Mouse (Mus musculus) C2C12 (cell line): ENCODE results near the gene Pde8a. TPM values are rescaled to one million over a fixed set of nuclear protein-coding genes. Genes with fewer than 3 reads are reported as not detected.

Source experiments
- H3K27me3 ChIP-seq: one replicate; pipeline ENCODE4 v1.6.1; 2011; ENCODE audit not compliant: control insufficient read depth, insufficient read depth, insufficient read length
- H3K36me3 ChIP-seq: one replicate; pipeline ENCODE4 v1.6.1; 2011; ENCODE audit not compliant: control insufficient read depth, insufficient read depth
- H3K4me3 ChIP-seq: one replicate; pipeline ENCODE4 v1.5.1; 2011; ENCODE audit warnings: mild to moderate bottlenecking, control low read depth; ENCODE audit not compliant: poor library complexity, insufficient read depth, severe bottlenecking
- H3K79me2 ChIP-seq: one replicate; pipeline ENCODE4 v1.6.1; 2011; ENCODE audit not compliant: control insufficient read depth, insufficient read depth
- H3K79me3 ChIP-seq: one replicate; pipeline ENCODE4 v1.6.1; 2011; ENCODE audit warnings: low read depth, control low read depth
- H3ac ChIP-seq: one replicate; pipeline ENCODE3; 2011; ENCODE audit warnings: low read depth; ENCODE audit not compliant: control insufficient read depth, insufficient read length
- CEBPB ChIP-seq: IDR thresholded peaks from one replicate; pipeline ENCODE4 v1.6.1; 2011; ENCODE audit warnings: low read depth, mild to moderate bottlenecking, control low read depth, moderate library complexity
- CTCF ChIP-seq: IDR thresholded peaks from one replicate; pipeline ENCODE4 v1.5.1; 2011; ENCODE audit not compliant: control insufficient read depth, insufficient read depth, insufficient read length
- FOSL1 ChIP-seq: IDR thresholded peaks from one replicate; pipeline ENCODE4 v1.8.0; 2011; ENCODE audit warnings: mild to moderate bottlenecking, low read length; ENCODE audit not compliant: poor library complexity, insufficient read depth, severe bottlenecking
- MAX ChIP-seq: IDR thresholded peaks from one replicate; pipeline ENCODE4 v1.6.1; 2011; ENCODE audit warnings: mild to moderate bottlenecking, control low read depth
- MYOD1 ChIP-seq: IDR thresholded peaks from one replicate; pipeline ENCODE4 v1.6.1; 2011; ENCODE audit warnings: low read depth; ENCODE audit not compliant: control insufficient read depth, insufficient read length
- MYOG ChIP-seq: IDR thresholded peaks from one replicate; pipeline ENCODE4 v1.6.1; 2011; ENCODE audit not compliant: control insufficient read depth, insufficient read length; ENCODE audit errors: extremely low read depth
- USF1 ChIP-seq: IDR thresholded peaks from one replicate; pipeline ENCODE4 v1.6.1; 2011; ENCODE audit warnings: low read depth, mild to moderate bottlenecking, control low read depth, moderate library complexity
- polyA plus RNA-seq: library from polyadenylated mRNA; unstranded; fragments of >200 nt; fragmentation: generic; extraction: Trizol; gene quantifications from one replicate; pipeline ENCODE4 v1.2.1, GENCODE M21; 2012; ENCODE audit warnings: missing spikeins

Gene Pde8a
- polyA plus RNA-seq, 1 experiment: 2.1 TPM

DNA sequence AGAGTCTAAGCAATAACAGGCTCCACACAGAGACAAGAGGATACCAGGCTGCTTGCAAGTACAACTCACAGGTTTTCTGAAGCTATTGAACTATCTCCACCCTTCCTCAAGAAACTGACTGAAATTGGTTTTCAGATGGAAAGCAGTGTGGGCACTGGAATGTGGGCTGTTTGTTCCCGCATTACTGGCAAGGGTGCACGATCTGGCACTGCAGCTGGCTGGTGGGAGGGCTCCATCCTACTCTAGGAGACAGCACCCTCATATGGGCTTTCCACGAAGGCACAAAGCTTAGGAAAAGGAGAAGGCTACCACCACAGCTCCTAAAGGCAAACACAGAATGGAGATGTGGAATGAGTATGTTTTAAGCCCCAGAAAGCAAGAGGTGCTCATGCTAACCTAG, 156.3 kb downstream of the Pde8a start:
- no peak overlapping the region for H3K4me3 ChIP-seq
- no peaks in the 10 kb centered on the region for H3K79me3 ChIP-seq
- no peak overlapping the region for H3ac ChIP-seq
- no peaks in the 10 kb centered on the region for H3K36me3 ChIP-seq
- peaks cover 20% of the 10 kb centered on the region for H3K27me3 ChIP-seq
- TF ChIP-seq CTCF: no peak
- no peak for TF ChIP-seq MYOD1
- no peak for TF ChIP-seq MAX
- TF ChIP-seq FOSL1: no peak
- no peak for TF ChIP-seq MYOG
- no peak for TF ChIP-seq CEBPB
- no peak for TF ChIP-seq USF1
- no peaks in the 10 kb centered on the region for H3K79me2 ChIP-seq

GRCm38 (mm10) chr7:81371811-81372210, 158.4 kb downstream of the Pde8a start:
- Histone ChIP-seq H3K4me3 (no peak overlapping the region), H3K79me3 (no peaks in the 10 kb centered on the region), H3ac (no peak overlapping the region), H3K27me3 (peaks cover 24% of the 10 kb centered on the region), H3K79me2 (no peaks in the 10 kb centered on the region), H3K36me3 (no peaks in the 10 kb centered on the region)
- no peak for TF ChIP-seq MAX
- TF ChIP-seq MYOG: no peak
- TF ChIP-seq USF1: no peak
- no peak for TF ChIP-seq MYOD1
- TF ChIP-seq FOSL1: no peak
- TF ChIP-seq CTCF: no peak
- no peak for TF ChIP-seq CEBPB

DNA sequence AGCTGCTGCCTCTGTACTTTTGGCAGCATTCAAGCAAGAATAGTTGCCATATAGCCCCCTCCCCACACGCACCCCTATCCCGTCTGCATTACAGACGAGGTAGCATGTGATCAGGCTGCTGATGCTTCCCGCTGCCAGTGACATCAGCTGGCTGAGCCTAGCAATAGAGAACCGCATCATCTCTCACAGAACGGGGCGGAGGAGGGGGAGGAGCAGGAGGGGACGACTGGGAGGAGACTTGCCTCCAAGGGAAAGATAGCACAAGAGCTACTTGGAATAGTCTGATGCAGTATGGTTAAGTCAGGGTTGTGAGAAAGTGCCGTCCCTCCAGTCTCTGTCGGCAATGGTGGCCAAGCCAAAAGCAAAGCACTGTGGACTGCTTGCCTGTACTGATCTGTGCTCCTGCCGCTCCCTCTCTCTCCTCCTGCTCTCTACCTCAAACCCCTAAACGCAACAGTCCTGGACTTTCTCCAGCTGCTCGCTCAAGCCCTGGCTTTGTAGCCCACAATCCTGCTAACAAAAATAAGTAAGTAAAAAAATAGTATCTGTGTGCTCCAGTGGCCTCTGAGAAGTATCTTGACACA, 159.0 kb downstream of the Pde8a start:
- Histone ChIP-seq H3ac (no peak overlapping the region), H3K27me3 (peaks cover 24% of the 10 kb centered on the region), H3K79me2 (no peaks in the 10 kb centered on the region), H3K4me3 (no peak overlapping the region), H3K79me3 (no peaks in the 10 kb centered on the region), H3K36me3 (no peaks in the 10 kb centered on the region)
- no peak for TF ChIP-seq CTCF

- H3K27me3 ChIP-seq: peaks cover 8% of the 10 kb centered on the region
- no peak overlapping the region for H3ac ChIP-seq
- H3K36me3 ChIP-seq: no peaks in the 10 kb centered on the region
- no peaks in the 10 kb centered on the region for H3K79me3 ChIP-seq
- TF ChIP-seq FOSL1 (no peak), MYOD1 (no peak), MAX (no peak), CEBPB (no peak), USF1 (no peak), CTCF (no peak), MYOG (no peak)
- no peaks in the 10 kb centered on the region for H3K79me2 ChIP-seq
- no peak overlapping the region for H3K4me3 ChIP-seq
These were observed 166.0 kb downstream of the Pde8a start for GRCm38 (mm10) chr7:81379363-81379762.

Other genes with a start within 250 kb of the Pde8a start
- 10.0 TPM for gene Zfp592, start 219.9 kb upstream of the Pde8a start, polyA plus RNA-seq
- gene Alpk3, start 156.0 kb upstream of the Pde8a start, polyA plus RNA-seq: 0.14 TPM
- 0.01 TPM for gene Slc28a1, start 98.8 kb upstream of the Pde8a start, polyA plus RNA-seq
- 3,363 TPM for gene Rps17, start 131.7 kb downstream of the Pde8a start, polyA plus RNA-seq
- gene Cpeb1, start 241.9 kb downstream of the Pde8a start, polyA plus RNA-seq: 0.81 TPM